Mouse (Mus musculus) hindlimb bud, embryonic 11.5 days (tissue): ENCODE measurements at regions not wholly inside any gene's neighbourhood (a gene's known extent, or its start where the extent isn't known, plus 50 kb on each side); places are given as distances from the start of the nearest gene placed in this dataset.

Source experiments
- DNase-seq: peaks from one replicate; pipeline ENCODE4 v3.0.0-alpha.2; 2012; ENCODE audit warnings: low read depth, low spot score; ENCODE audit errors: extremely low spot score

GRCm38 (mm10) chr9:85126541-85126940 lies 186.0 kb upstream of the Gm11114 start:
- DNase-seq: no peak

GRCm38 (mm10) chr9:85127107-85127506 lies 185.5 kb upstream of the Gm11114 start:
- DNase-seq: no peak

GRCm38 (mm10) chr9:85134900-85135299 lies 177.7 kb upstream of the Gm11114 start:
- DNase-seq: no peak

- no peak for DNase-seq
Observed at GRCm38 (mm10) chr9:85136715-85137582, 175.6 kb upstream of the Gm11114 start.

- DNase-seq: no peak
Observed at GRCm38 (mm10) chr9:85139891-85140290, 172.7 kb upstream of the Gm11114 start.

- no peak for DNase-seq
Observed at GRCm38 (mm10) chr9:85144363-85144762, 168.2 kb upstream of the Gm11114 start.

- DNase-seq: no peak
Observed at GRCm38 (mm10) chr9:85165632-85166031, 146.9 kb upstream of the Gm11114 start.

- no peak for DNase-seq
Observed at GRCm38 (mm10) chr9:85167243-85167642, 145.3 kb upstream of the Gm11114 start.

- DNase-seq: no peak
Observed at GRCm38 (mm10) chr9:85174431-85174830, 138.1 kb upstream of the Gm11114 start.

GRCm38 (mm10) chr9:85201202-85201601 lies 111.4 kb upstream of the Gm11114 start:
- no peak for DNase-seq

GRCm38 (mm10) chr9:85224870-85225269 lies 87.7 kb upstream of the Gm11114 start:
- no peak for DNase-seq
